Mouse (Mus musculus): ENCODE results near the gene Rsph1. TPM values are rescaled to one million over a fixed set of nuclear protein-coding genes. Genes with fewer than 3 reads are reported as not detected.

The Rsph1 gene
- polyA plus RNA-seq, 1 experiment from 2014 or later: 1.1 TPM

DNA sequence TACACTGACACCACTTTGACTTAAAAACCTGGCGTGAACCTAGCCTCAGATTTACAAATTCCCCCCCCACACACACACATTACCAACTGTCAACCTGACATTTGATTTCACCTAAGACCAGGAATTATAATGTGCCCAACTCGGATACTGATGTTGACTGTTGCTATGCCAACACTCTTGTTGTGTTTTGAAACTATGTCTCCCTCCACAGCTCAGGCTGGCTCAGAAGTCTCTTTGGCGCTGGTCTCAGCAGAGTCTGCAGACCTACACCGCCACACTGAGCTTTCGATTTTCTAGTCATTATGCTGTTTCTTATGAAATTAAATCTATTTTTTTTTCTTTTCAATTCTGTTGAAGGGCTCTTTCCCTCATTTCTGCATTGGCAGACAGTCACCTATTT is 14.5 kb downstream of the Rsph1 start:
- H3K36me3 ChIP-seq: no peaks in the 10 kb centered on the region
- no peak overlapping the region for H3K4me2 ChIP-seq (replicated peaks)
- H3K27me3 ChIP-seq: no peaks in the 10 kb centered on the region
- H3K9me3 ChIP-seq: no peaks in the 10 kb centered on the region
- no peak for ATAC-seq (ENCODE audit: insufficient number of reproducible peaks, insufficient read depth, low FRiP score, low TSS enrichment)
- H3K4me1 ChIP-seq: peaks cover 8% of the 10 kb centered on the region
- H3K9ac ChIP-seq: no peak overlapping the region
- no peak overlapping the region for H3K4me3 ChIP-seq
- 66% methylated on average over 5 of the region's 5 CpGs for WGBS
- H3K27ac ChIP-seq: no peak overlapping the region

DNA sequence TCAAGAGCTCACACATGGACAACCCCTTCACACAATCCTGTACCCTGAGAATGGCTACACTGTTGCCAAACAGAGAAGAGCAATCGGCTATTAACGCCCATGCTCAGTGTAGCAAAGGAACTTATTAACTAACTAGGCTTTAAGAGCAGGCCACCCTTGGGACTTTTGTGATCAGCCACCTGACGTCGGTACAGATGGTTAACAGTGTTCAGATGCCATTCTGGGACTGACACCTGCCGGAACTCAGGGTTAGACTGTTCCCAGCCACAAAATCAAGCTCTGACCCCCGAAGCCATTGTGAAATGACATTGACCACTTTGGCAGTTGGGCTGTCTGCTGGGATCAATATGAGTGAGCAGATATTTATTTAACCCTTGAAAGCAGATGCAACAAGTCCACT is 15.8 kb downstream of the Rsph1 start:
- no peak overlapping the region for H3K4me3 ChIP-seq
- H3K36me3 ChIP-seq: no peaks in the 10 kb centered on the region
- no peaks in the 10 kb centered on the region for H3K9me3 ChIP-seq
- no peaks in the 10 kb centered on the region for H3K27me3 ChIP-seq
- ATAC-seq (ENCODE audit: insufficient number of reproducible peaks, insufficient read depth, low FRiP score, low TSS enrichment): no peak
- no peak overlapping the region for H3K4me2 ChIP-seq (replicated peaks)
- peaks cover 8% of the 10 kb centered on the region for H3K4me1 ChIP-seq
- 79% methylated on average over 6 of the region's 6 CpGs for WGBS
- H3K27ac ChIP-seq: no peak overlapping the region
- no peak overlapping the region for H3K9ac ChIP-seq

GRCm38 (mm10) chr17:31260430-31260829 is 16.8 kb downstream of the Rsph1 start:
- no peak overlapping the region for H3K4me2 ChIP-seq (replicated peaks)
- H3K27me3 ChIP-seq: no peaks in the 10 kb centered on the region
- H3K27ac ChIP-seq: no peak overlapping the region
- peaks cover 8% of the 10 kb centered on the region for H3K4me1 ChIP-seq
- no peaks in the 10 kb centered on the region for H3K9me3 ChIP-seq
- WGBS: 75% methylated on average over 7 of the region's 7 CpGs
- no peak overlapping the region for H3K4me3 ChIP-seq
- no peak overlapping the region for H3K9ac ChIP-seq
- no peak for ATAC-seq (ENCODE audit: insufficient number of reproducible peaks, insufficient read depth, low FRiP score, low TSS enrichment)
- no peaks in the 10 kb centered on the region for H3K36me3 ChIP-seq

- H3K27me3 ChIP-seq: no peaks in the 10 kb centered on the region
- WGBS: 73% methylated on average over 4 of the region's 4 CpGs
- no peaks in the 10 kb centered on the region for H3K36me3 ChIP-seq
- H3K4me2 ChIP-seq (replicated peaks): no peak overlapping the region
- H3K27ac ChIP-seq: no peak overlapping the region
- H3K4me3 ChIP-seq: no peak overlapping the region
- peaks cover 2% of the 10 kb centered on the region; the same call in 1 of the 2 replicates for H3K4me1 ChIP-seq
- no peak for ATAC-seq (ENCODE audit: insufficient number of reproducible peaks, insufficient read depth, low FRiP score, low TSS enrichment)
- no peaks in the 10 kb centered on the region for H3K9me3 ChIP-seq
- H3K9ac ChIP-seq: no peak overlapping the region
Measured at GRCm38 (mm10) chr17:31259825-31260224, 17.4 kb downstream of the Rsph1 start.

GRCm38 (mm10) chr17:31259145-31259544 is 18.0 kb downstream of the Rsph1 start:
- no peak overlapping the region for H3K4me3 ChIP-seq
- H3K27ac ChIP-seq: no peak overlapping the region
- no peak overlapping the region for H3K4me2 ChIP-seq (replicated peaks)
- no peaks in the 10 kb centered on the region for H3K4me1 ChIP-seq
- WGBS: 62% methylated on average over 4 of the region's 4 CpGs
- no peaks in the 10 kb centered on the region for H3K9me3 ChIP-seq
- no peaks in the 10 kb centered on the region for H3K36me3 ChIP-seq
- no peak overlapping the region for H3K9ac ChIP-seq
- no peaks in the 10 kb centered on the region for H3K27me3 ChIP-seq
- no peak for ATAC-seq (ENCODE audit: insufficient number of reproducible peaks, insufficient read depth, low FRiP score, low TSS enrichment)

DNA sequence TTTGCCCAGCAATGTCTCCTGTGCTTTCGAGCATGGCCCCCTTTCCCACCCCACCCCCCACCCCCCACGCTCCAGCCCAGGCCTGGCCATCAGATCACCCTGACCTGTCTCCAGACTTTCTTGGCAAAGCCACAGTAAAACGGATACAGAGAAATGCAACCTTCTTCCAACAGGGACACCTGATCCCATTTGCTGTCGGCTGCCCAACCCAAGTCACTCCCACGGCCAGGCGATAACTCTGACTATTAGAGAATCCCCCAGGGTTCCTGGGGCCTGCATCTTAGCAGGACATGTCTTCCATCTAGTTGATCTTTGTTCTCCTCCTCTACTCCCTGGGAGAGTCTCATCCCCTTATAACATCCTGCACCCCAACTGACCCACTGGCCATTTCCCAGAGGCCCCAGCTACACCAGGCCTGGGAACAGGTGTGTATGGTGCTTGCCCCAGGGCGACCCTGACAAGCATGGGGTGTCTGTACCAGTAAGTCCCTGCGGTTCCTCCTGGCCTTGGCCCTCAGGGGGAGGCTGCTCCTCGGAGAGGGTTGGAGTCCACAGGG is 18.8 kb downstream of the Rsph1 start:
- no peak overlapping the region for H3K9ac ChIP-seq
- ATAC-seq (ENCODE audit: insufficient number of reproducible peaks, insufficient read depth, low FRiP score, low TSS enrichment): no peak
- H3K4me1 ChIP-seq: no peaks in the 10 kb centered on the region
- H3K4me2 ChIP-seq (replicated peaks): no peak overlapping the region
- H3K9me3 ChIP-seq: no peaks in the 10 kb centered on the region
- no peaks in the 10 kb centered on the region for H3K36me3 ChIP-seq
- H3K27me3 ChIP-seq: no peaks in the 10 kb centered on the region
- 80% methylated on average over 9 of the region's 9 CpGs for WGBS
- no peak overlapping the region for H3K27ac ChIP-seq
- no peak overlapping the region for H3K4me3 ChIP-seq

DNA sequence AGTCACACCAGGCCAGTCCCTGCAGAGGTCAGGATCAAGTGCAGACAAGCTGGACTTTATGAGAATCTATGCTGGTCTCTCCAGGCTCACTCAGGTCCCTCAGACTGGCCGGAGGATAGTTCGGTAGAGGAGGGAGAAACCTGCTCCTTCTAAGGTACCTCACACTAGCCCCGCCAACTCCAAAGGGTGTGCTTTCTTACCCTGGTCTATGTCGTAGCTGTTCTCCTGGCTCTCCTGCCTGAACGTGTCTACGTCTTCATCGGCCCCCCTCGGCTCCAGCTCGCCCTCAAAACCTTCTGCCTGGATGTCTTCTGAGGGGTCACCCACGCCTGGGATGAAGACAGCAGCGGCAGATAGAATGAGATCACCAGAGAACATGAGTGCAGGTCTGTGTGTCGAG is 19.3 kb downstream of the Rsph1 start:
- Histone ChIP-seq H3K9ac (no peak overlapping the region), H3K4me1 (no peaks in the 10 kb centered on the region), H3K27ac (no peak overlapping the region), H3K4me3 (no peak overlapping the region), H3K36me3 (no peaks in the 10 kb centered on the region), H3K4me2 (replicated peaks) (no peak overlapping the region), H3K27me3 (no peaks in the 10 kb centered on the region), H3K9me3 (no peaks in the 10 kb centered on the region)
- 91% methylated on average over 12 of the region's 12 CpGs for WGBS
- no peak for ATAC-seq (ENCODE audit: insufficient number of reproducible peaks, insufficient read depth, low FRiP score, low TSS enrichment)

GRCm38 (mm10) chr17:31257149-31257548 is 20.0 kb downstream of the Rsph1 start:
- WGBS: 83% methylated on average over 1 of the region's 1 CpGs
- no peaks in the 10 kb centered on the region for H3K9me3 ChIP-seq
- no peak overlapping the region for H3K27ac ChIP-seq
- ATAC-seq (ENCODE audit: insufficient number of reproducible peaks, insufficient read depth, low FRiP score, low TSS enrichment): no peak
- H3K4me1 ChIP-seq: no peaks in the 10 kb centered on the region
- H3K4me3 ChIP-seq: no peak overlapping the region
- no peaks in the 10 kb centered on the region for H3K27me3 ChIP-seq
- no peak overlapping the region for H3K9ac ChIP-seq
- H3K4me2 ChIP-seq (replicated peaks): no peak overlapping the region
- no peaks in the 10 kb centered on the region for H3K36me3 ChIP-seq

DNA sequence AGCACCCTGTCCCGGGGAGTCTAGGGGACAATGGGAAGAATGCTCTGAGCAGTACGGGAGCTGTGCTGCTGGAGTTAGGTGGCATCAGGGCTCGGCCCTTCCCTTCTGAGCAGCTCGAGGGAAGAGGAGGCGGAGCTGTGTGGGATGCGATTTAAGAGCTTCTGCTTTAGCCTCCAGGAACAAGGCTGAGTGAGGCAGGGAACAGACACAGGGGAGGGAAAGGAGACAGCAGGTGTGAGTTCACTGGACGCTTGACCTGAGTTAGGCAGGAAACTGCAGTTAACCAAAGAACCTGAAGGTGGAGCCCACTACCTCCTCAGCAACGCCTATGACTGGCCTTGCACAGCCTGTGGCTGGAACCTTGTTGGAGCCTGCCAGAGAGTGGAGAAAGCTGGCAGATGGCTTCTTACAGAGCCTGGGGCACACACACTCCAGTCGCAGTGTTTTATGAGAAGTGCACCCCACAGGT is 22.7 kb downstream of the Rsph1 start:
- no peak overlapping the region for H3K4me3 ChIP-seq
- 17% methylated on average over 9 of the region's 9 CpGs for WGBS
- H3K9ac ChIP-seq: no peak overlapping the region
- no peaks in the 10 kb centered on the region for H3K36me3 ChIP-seq
- no peaks in the 10 kb centered on the region for H3K9me3 ChIP-seq
- H3K4me1 ChIP-seq: no peaks in the 10 kb centered on the region
- no peaks in the 10 kb centered on the region for H3K27me3 ChIP-seq
- H3K4me2 ChIP-seq (replicated peaks): no peak overlapping the region
- no peak for ATAC-seq (ENCODE audit: insufficient number of reproducible peaks, insufficient read depth, low FRiP score, low TSS enrichment)
- H3K27ac ChIP-seq: no peak overlapping the region

- Histone ChIP-seq H3K9ac (no peak overlapping the region), H3K9me3 (no peaks in the 10 kb centered on the region), H3K27ac (no peak overlapping the region), H3K36me3 (no peaks in the 10 kb centered on the region), H3K27me3 (no peaks in the 10 kb centered on the region), H3K4me1 (no peaks in the 10 kb centered on the region), H3K4me2 (replicated peaks) (no peak overlapping the region), H3K4me3 (no peak overlapping the region)
- no peak for ATAC-seq (ENCODE audit: insufficient number of reproducible peaks, insufficient read depth, low FRiP score, low TSS enrichment)
- WGBS: 57% methylated on average over 5 of the region's 5 CpGs
Measured at GRCm38 (mm10) chr17:31253951-31254350, 23.2 kb downstream of the Rsph1 start.

GRCm38 (mm10) chr17:31247144-31247543 is 30.0 kb downstream of the Rsph1 start:
- Histone ChIP-seq H3K27ac (no peak overlapping the region), H3K4me1 (no peaks in the 10 kb centered on the region), H3K9me3 (no peaks in the 10 kb centered on the region), H3K4me2 (replicated peaks) (no peak overlapping the region), H3K27me3 (no peaks in the 10 kb centered on the region), H3K9ac (no peak overlapping the region), H3K4me3 (no peak overlapping the region), H3K36me3 (no peaks in the 10 kb centered on the region)
- no peak for ATAC-seq (ENCODE audit: insufficient number of reproducible peaks, insufficient read depth, low FRiP score, low TSS enrichment)
- 41% methylated on average over 5 of the region's 5 CpGs for WGBS

DNA sequence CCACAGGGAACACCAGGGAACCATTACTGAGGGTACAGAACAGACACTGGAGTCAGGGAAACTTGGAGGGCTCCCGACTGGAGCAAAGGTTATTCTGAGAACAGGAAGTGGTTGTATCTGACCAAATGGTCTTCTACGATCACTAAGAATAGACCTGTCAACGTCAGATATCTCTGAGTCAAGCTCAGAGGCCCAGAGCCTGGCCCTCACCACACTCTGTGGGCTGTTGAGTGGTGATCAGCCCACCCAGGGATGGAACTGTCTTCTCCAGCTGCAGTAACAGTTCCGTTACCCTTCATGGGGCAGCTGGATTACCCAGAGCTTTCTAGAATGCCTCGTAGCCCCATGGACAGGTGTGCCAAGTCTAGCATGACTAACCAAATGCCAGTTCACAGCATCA is 31.9 kb downstream of the Rsph1 start:
- Histone ChIP-seq H3K27ac (no peak overlapping the region), H3K27me3 (no peaks in the 10 kb centered on the region), H3K9ac (no peak overlapping the region), H3K36me3 (no peaks in the 10 kb centered on the region), H3K4me1 (no peaks in the 10 kb centered on the region), H3K9me3 (no peaks in the 10 kb centered on the region), H3K4me2 (replicated peaks) (no peak overlapping the region), H3K4me3 (no peak overlapping the region)
- ATAC-seq (ENCODE audit: insufficient number of reproducible peaks, insufficient read depth, low FRiP score, low TSS enrichment): no peak
- WGBS: 80% methylated on average over 5 of the region's 5 CpGs

DNA sequence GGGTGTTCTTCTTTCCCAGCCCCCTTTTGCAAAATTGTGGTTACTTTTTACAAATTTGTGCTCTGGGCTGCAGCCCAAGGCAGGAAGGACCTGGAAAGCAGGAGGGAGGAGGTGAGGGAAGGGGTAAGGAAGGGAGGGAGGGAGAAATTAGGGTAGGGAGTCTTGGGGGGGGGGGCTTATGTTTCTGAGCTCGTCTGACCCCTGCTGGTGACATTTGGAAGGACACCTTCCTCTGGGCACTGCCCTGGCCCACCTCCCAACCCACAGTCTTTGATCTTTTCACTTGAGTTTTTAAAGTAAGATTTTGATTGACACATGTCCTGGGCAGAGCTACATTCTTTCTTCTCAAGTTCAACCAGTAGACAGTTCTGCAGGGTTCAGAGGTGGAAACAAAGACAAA is 34.4 kb downstream of the Rsph1 start:
- no peak overlapping the region for H3K4me2 ChIP-seq (replicated peaks)
- H3K9me3 ChIP-seq: no peaks in the 10 kb centered on the region
- H3K4me3 ChIP-seq: no peak overlapping the region
- H3K4me1 ChIP-seq: no peaks in the 10 kb centered on the region
- no peak overlapping the region for H3K27ac ChIP-seq
- ATAC-seq (ENCODE audit: insufficient number of reproducible peaks, insufficient read depth, low FRiP score, low TSS enrichment): no peak
- H3K36me3 ChIP-seq: no peaks in the 10 kb centered on the region
- no peak overlapping the region for H3K9ac ChIP-seq
- 8% methylated on average over 1 of the region's 1 CpGs for WGBS
- H3K27me3 ChIP-seq: no peaks in the 10 kb centered on the region
